Mouse (Mus musculus) limb, embryonic 14.5 days (tissue): ENCODE data around the gene Sult2b1. TPM values are rescaled to one million over a fixed set of nuclear protein-coding genes. Genes with fewer than 3 reads are reported as not detected.

ENCODE experiments used
- ATAC-seq: fragments of 200-750 bp; cut with Nextera tagmentation; 2 replicates; pipeline ENCODE4 v1.8.0; 2017; ENCODE audit warnings: low read depth, moderate number of reproducible peaks, moderate TSS enrichment; ENCODE audit not compliant: low FRiP score
- DNase-seq: peaks from one replicate; pipeline ENCODE4 v3.0.0-alpha.2; 2015; ENCODE audit warnings: low spot score
- H3K27ac ChIP-seq: fragments of 300-500 bp; sonication (generic); replicated peaks from 2 replicates; pipeline ENCODE4 v1.5.1; 2014; ENCODE audit warnings: low read depth, mild to moderate bottlenecking, low read length, moderate library complexity, mixed read lengths
- H3K27me3 ChIP-seq: fragments of 300-500 bp; sonication (generic); 2 replicates; pipeline ENCODE4 v1.6.1; 2014; ENCODE audit warnings: low read length, mixed read lengths; ENCODE audit not compliant: control insufficient read depth, insufficient read depth
- H3K36me3 ChIP-seq: fragments of 300-500 bp; sonication (generic); 2 replicates; pipeline ENCODE4 v1.6.1; 2014; ENCODE audit warnings: mild to moderate bottlenecking, low read length, moderate library complexity, mixed read lengths; ENCODE audit not compliant: control insufficient read depth, insufficient read depth
- H3K4me1 ChIP-seq: fragments of 300-500 bp; sonication (generic); 2 replicates; pipeline ENCODE4 v1.6.1; 2014; ENCODE audit warnings: antibody characterized with exemption, low read length, mixed read lengths; ENCODE audit not compliant: control insufficient read depth, insufficient read depth
- H3K4me2 ChIP-seq: fragments of 300-500 bp; sonication (generic); replicated peaks from 2 replicates; pipeline ENCODE4 v1.6.1; 2014; ENCODE audit warnings: low read depth, mild to moderate bottlenecking, low read length, moderate library complexity; ENCODE audit not compliant: severe bottlenecking
- H3K4me3 ChIP-seq: fragments of 300-500 bp; sonication (generic); replicated peaks from 2 replicates; pipeline ENCODE4 v1.5.1; 2014; ENCODE audit warnings: low read length
- H3K9ac ChIP-seq: fragments of 300-500 bp; sonication (generic); 2 replicates; pipeline ENCODE4 v1.6.1; 2014; ENCODE audit warnings: mild to moderate bottlenecking, low read depth, low read length, moderate library complexity; ENCODE audit not compliant: severe bottlenecking
- H3K9me3 ChIP-seq: fragments of 300-500 bp; sonication (generic); 2 replicates; pipeline ENCODE4 v1.6.1; 2016; ENCODE audit warnings: low read length; ENCODE audit not compliant: control insufficient read depth
- POLR2A ChIP-seq: fragments of 200-500 bp; IDR thresholded peaks from 2 replicates; pipeline ENCODE4 v1.8.0; 2012; ENCODE audit warnings: inconsistent platforms, mild to moderate bottlenecking, moderate library complexity, borderline replicate concordance; ENCODE audit not compliant: insufficient read depth, insufficient read length; ENCODE audit errors: extremely low read depth
- WGBS: fragments of 180-500 bp; shearing (Covaris S2); extraction: QIAGEN DNeasy Blood & Tissue Kit; methylation state at CpG from one replicate; pipeline ENCODE4 v1.1.7; 2014; 5-methylcytosine and 5-hydroxymethylcytosine counted together
- polyA plus RNA-seq, 2 experiments: library from polyadenylated mRNA; depleted of rRNA in 1 of 2; stranded (reverse) in 1 of 2; unstranded in 1 of 2; fragments of >200 nt; fragmentation: Nextera tagmentation in 1 of 2; extraction: Ambion mirVana in 1 of 2; gene quantifications; 2 replicates each; pipeline versions ENCODE4 v1.2.1 to v1.2.3; 2012 to 2014

Sult2b1 gene
- polyA plus RNA-seq, 2 experiments, result 8.9 to 31.7 TPM

GRCm38 (mm10) chr7:45707375-45707967 lies 77.0 kb downstream of the Sult2b1 start:
- Histone ChIP-seq H3K9ac (no peak overlapping the region), H3K4me1 (peaks cover 29% of the 10 kb centered on the region)
- 0% methylated on average over 27 of the region's 27 CpGs for WGBS

GRCm38 (mm10) chr7:45706721-45707241 lies 77.7 kb downstream of the Sult2b1 start:
- Histone ChIP-seq H3K9ac (peak overlapping the region; percentile 60), H3K36me3 (peaks cover 27% of the 10 kb centered on the region), H3K27ac (peak overlapping the region; percentile 74), H3K4me2 (peak overlapping the region; percentile 88), H3K27me3 (no peaks in the 10 kb centered on the region), H3K4me1 (peaks cover 29% of the 10 kb centered on the region), H3K4me3 (peak overlapping the region; percentile 63), H3K9me3 (no peaks in the 10 kb centered on the region)
- ATAC-seq, result no peak
- WGBS, result 0% methylated on average over 31 of the region's 45 CpGs
- no peak for TF ChIP-seq POLR2A
- DNase-seq, result peak; percentile 58

More at GRCm38 (mm10) chr7:45707375-45707967, 77.0 kb downstream of the Sult2b1 start:
- ATAC-seq, result peak; percentile 25
- Histone ChIP-seq H3K27me3 (no peaks in the 10 kb centered on the region), H3K4me3 (peak overlapping the region; percentile 63), H3K27ac (peak overlapping the region; percentile 74), H3K36me3 (peaks cover 34% of the 10 kb centered on the region), H3K9me3 (no peaks in the 10 kb centered on the region), H3K4me2 (peak overlapping the region; percentile 88)
- no peak for TF ChIP-seq POLR2A
- DNase-seq, result peak; percentile 84

- no peak for TF ChIP-seq POLR2A
- peak overlapping the region; percentile 88 for H3K4me2 ChIP-seq
- WGBS, result 1% methylated on average over 7 of the region's 7 CpGs
- H3K9me3 ChIP-seq, result no peaks in the 10 kb centered on the region
- DNase-seq (peak; percentile 52), ATAC-seq (no peak)
- peaks cover 18% of the 10 kb centered on the region for H3K36me3 ChIP-seq
- H3K27me3 ChIP-seq, result no peaks in the 10 kb centered on the region
- peak overlapping the region; percentile 79; the same call in 1 of the 2 replicates for H3K27ac ChIP-seq
- peak overlapping the region; percentile 63 for H3K4me3 ChIP-seq
- H3K9ac ChIP-seq, result peak overlapping the region; percentile 44; the same call in 1 of the 2 replicates
- H3K4me1 ChIP-seq, result peaks cover 35% of the 10 kb centered on the region
These were observed 78.6 kb downstream of the Sult2b1 start for GRCm38 (mm10) chr7:45705873-45706281.

DNA sequence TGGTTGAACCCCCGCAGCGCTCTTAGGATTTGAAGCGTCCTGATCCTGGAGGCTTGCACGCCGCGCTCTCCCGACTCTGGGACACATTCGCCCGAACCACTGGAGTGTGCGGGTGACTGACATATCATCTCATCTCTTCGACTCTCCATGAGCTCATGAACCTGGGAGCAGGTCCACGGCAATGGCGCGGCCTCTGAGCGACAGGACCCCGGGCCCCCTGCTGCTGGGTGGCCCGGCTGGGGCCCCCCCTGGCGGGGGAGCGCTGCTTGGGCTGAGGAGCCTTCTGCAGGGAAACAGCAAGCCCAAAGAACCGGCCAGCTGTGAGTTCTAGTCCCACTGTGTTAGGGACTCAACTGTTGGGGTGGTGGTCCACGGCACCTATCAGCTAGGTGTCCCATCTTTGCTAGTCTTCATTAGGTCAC lies 79.0 kb downstream of the Sult2b1 start:
- Histone ChIP-seq H3K9ac (peak overlapping the region; percentile 44; the same call in 1 of the 2 replicates), H3K9me3 (no peaks in the 10 kb centered on the region), H3K4me3 (peak overlapping the region; percentile 63), H3K27ac (peak overlapping the region; percentile 79), H3K36me3 (peaks cover 14% of the 10 kb centered on the region), H3K4me1 (peaks cover 37% of the 10 kb centered on the region), H3K4me2 (peak overlapping the region; percentile 88), H3K27me3 (0 out of 2 replicates have a peak, but pooled peaks cover 2% of the 10 kb centered on the region)
- DNase-seq (peak; percentile 20), ATAC-seq (no peak)
- TF ChIP-seq POLR2A, result no peak
- 2% methylated on average over 21 of the region's 21 CpGs for WGBS

- H3K4me3 ChIP-seq, result peak within 1 kb of the TSS; percentile 63
- peak within 1 kb of the TSS; percentile 88 for H3K4me2 ChIP-seq
- peaks cover 9% of the 10 kb centered on the region for H3K36me3 ChIP-seq
- no peak for TF ChIP-seq POLR2A
- H3K27me3 ChIP-seq, result peaks cover 8% of the 10 kb centered on the region; the same call in 1 of the 2 replicates
- H3K9ac ChIP-seq, result peak within 1 kb of the TSS; percentile 49
- ATAC-seq, result peak; percentile 91
- under 1% methylated on average over 35 of the region's 36 CpGs for whole genome bisulfite sequencing
- H3K4me1 ChIP-seq, result peaks cover 42% of the 10 kb centered on the region
- DNase-seq, result peak; percentile 99
- peak within 1 kb of the TSS; percentile 79 for H3K27ac ChIP-seq
- H3K9me3 ChIP-seq, result no peaks in the 10 kb centered on the region
These were observed 79.6 kb downstream of the Sult2b1 start, which contains the start of gene Dbp for GRCm38 (mm10) chr7:45704730-45705442. Gene Dbp (plus strand): TSS chr7:45705088.
